Mouse (Mus musculus) macrophage (primary cell): ENCODE results near the gene Cpox. TPM values are rescaled to one million over a fixed set of nuclear protein-coding genes. Genes with fewer than 3 reads are reported as not detected.

Experiments used
- H3K27ac ChIP-seq: fragments of 350-480 bp; formaldehyde crosslinking; 2 replicates; pipeline ENCODE4 v1.9.0; 2021
- H3K36me3 ChIP-seq: fragments of 350-480 bp; formaldehyde crosslinking; 2 replicates; pipeline ENCODE4 v1.9.0; 2021; ENCODE audit errors: inconsistent target
- H3K4me3 ChIP-seq: fragments of 350-480 bp; formaldehyde crosslinking; 2 replicates; pipeline ENCODE4 v1.9.0; 2021; ENCODE audit errors: inconsistent target
- H3K79me2 ChIP-seq: fragments of 350-480 bp; formaldehyde crosslinking; 2 replicates; pipeline ENCODE4 v1.9.0; 2021; ENCODE audit errors: inconsistent target
- WGBS: methylation state at CpG from one replicate; pipeline ENCODE4 v1.1.7; 2026; ENCODE audit warnings: inconsistent platforms; ENCODE audit not compliant: missing documents; 5-methylcytosine and 5-hydroxymethylcytosine counted together
- polyA plus RNA-seq: library from polyadenylated mRNA; stranded (reverse); fragments of 250-400 nt; gene quantifications from 3 replicates; pipeline ENCODE4 v1.2.4, GENCODE M21; 2018; ENCODE audit warnings: inconsistent platforms

Cpox gene
- polyA plus RNA-seq, 1 experiment from 2014 or later: 9.6 TPM

DNA sequence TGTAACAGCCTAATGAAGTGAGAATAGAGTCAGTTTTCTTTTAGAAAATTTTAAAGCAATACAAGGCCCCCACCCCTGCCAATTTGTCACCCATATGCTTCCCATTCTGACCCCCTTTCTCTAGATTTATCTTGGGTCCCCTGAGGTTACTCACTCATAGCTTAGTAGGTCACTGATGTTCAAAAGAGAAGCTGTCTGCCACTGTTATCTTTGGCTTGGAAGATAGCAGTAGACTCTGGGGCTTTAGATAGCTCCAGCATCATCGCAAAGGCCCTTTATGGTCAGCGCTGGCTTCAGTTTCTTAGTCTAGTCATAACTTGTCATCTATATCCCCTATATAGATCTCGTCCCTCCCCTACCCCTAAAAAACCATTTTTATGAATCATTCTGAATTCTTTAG is 6.5 kb downstream of the Cpox start:
- Histone ChIP-seq H3K27ac (no peak overlapping the region), H3K36me3 (peaks cover 16% of the 10 kb centered on the region; the same call in 1 of the 2 replicates), H3K4me3 (no peak overlapping the region), H3K79me2 (no peaks in the 10 kb centered on the region)
- 90% methylated on average over 3 of the region's 3 CpGs for WGBS

DNA sequence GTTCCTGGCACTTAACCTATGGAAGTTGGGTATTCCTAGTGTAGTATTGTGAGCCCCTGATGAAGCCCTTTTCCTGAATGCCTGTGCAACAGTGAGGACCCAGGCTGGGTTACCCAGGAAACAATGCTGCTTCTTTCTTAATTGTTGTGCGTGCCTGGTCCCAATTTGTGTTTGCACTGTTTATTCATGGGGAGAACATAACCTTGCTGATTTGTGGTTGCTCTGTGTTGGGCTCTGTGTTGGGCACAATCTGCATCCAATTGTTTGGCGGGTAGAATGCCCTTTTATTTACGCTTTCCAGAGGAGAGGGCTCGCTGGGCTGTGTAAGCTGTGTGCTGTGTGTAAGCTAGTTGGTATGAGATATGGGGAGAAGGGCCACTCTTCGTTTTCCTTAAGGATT is 7.4 kb downstream of the Cpox start:
- 95% methylated on average over 5 of the region's 5 CpGs for WGBS
- H3K79me2 ChIP-seq: no peaks in the 10 kb centered on the region
- H3K4me3 ChIP-seq: no peak overlapping the region
- H3K27ac ChIP-seq: no peak overlapping the region
- peaks cover 16% of the 10 kb centered on the region; the same call in 1 of the 2 replicates for H3K36me3 ChIP-seq

DNA sequence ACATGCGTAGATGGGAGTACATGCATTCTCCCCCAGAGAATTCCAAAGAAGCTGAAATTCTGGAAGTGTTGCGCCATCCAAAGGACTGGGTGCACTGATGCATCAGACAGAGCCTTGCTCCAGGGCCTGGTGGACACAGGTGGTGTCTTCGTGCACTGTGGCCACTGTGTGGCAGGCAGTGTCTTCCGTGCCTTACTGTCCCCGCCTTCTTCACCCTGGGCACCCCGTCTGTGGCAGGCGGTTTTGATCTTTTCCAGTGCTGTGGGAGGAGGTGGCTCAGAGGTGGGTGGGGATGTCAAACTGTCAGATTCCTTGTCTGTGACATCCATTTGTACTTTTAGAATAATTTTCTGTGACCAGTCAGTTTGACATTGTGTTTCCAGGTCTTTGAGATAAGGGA is 8.6 kb downstream of the Cpox start:
- H3K27ac ChIP-seq: no peak overlapping the region
- peaks cover 16% of the 10 kb centered on the region; the same call in 1 of the 2 replicates for H3K36me3 ChIP-seq
- H3K4me3 ChIP-seq: no peak overlapping the region
- no peaks in the 10 kb centered on the region for H3K79me2 ChIP-seq
- WGBS: 90% methylated on average over 7 of the region's 7 CpGs

DNA sequence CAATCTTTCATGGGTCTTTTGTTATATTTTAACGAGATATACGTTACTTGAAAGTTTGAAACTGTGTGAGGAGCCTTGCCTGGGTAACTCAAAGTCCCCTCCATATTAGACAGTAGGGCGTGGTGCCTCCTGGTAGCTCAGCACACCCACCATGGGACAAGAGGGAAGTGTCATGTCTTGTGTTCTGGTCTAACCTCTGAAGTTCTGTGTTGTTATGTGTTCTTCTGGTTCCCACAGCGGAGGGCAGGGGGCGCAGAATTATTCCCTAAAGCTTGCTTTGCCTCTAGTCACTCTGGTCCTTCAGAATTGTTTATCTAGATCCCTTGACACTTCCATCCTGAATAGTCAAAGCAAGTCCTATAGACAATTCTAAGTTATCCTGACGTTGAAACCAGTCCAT is 12.0 kb downstream of the Cpox start:
- H3K27ac ChIP-seq: no peak overlapping the region
- 94% methylated on average over 6 of the region's 6 CpGs for WGBS
- no peaks in the 10 kb centered on the region for H3K36me3 ChIP-seq
- no peak overlapping the region for H3K4me3 ChIP-seq
- H3K79me2 ChIP-seq: no peaks in the 10 kb centered on the region

DNA sequence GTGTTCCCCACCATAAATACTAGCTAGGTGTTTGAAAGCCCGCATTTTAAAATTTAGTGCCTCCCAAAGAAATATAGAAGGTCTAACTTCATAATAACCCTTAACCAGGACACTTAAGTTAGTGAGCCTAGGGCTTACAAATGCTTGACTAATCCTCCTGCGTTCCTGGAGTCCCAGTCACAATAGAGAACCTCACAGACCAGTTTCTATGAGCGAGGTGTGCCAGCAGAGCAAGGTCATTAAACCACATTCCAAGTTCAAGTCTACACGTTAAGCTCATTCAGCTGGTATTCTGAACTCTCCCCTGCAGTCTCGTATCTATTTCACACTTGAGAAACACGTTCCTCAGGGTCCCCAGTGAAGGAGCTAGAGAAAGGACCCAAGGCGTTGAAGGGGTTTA is 12.8 kb downstream of the Cpox start:
- no peaks in the 10 kb centered on the region for H3K79me2 ChIP-seq
- no peak overlapping the region for H3K27ac ChIP-seq
- no peaks in the 10 kb centered on the region for H3K36me3 ChIP-seq
- 94% methylated on average over 7 of the region's 7 CpGs for WGBS
- no peak overlapping the region for H3K4me3 ChIP-seq

DNA sequence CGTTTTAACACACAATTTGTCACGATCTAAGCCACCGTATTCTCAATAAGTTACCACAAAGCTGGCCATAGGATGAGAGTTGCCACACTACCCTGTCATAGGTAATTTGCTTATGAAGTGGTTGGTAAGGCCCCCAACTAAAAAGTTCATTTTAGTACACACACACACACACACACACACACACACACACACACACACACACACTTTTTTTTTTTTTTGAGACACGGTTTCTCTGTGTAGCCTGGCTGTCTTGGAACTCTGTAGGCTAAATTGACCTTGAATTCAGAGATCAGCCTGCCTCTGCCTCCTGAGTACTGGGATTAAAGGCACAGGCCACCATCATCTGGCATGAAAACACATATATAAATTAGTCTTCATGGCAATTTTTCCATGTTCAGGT is 13.8 kb downstream of the Cpox start:
- H3K27ac ChIP-seq: no peak overlapping the region
- no peaks in the 10 kb centered on the region for H3K36me3 ChIP-seq
- 91% methylated on average over 4 of the region's 4 CpGs for WGBS
- no peaks in the 10 kb centered on the region for H3K79me2 ChIP-seq
- H3K4me3 ChIP-seq: no peak overlapping the region

DNA sequence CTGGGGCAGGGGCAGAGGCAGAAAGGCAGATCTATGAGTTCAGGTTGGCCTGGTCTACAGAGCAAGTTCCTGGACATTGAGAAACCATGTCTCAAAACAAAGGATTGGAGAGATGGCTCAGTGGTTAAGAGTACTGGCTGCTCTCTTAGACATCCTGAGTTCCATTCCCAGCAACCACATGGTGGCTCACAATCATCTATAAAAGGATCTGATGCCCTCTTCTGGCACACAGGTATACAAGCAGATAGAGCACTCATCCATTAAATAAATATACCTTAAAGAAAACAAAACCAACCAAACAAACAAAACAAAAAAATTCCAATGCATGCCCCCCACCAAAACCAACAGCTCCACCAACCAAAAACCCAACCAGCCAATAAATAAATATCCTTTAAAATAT is 14.4 kb downstream of the Cpox start:
- no peak overlapping the region for H3K4me3 ChIP-seq
- no peak overlapping the region for H3K27ac ChIP-seq
- no peaks in the 10 kb centered on the region for H3K79me2 ChIP-seq

DNA sequence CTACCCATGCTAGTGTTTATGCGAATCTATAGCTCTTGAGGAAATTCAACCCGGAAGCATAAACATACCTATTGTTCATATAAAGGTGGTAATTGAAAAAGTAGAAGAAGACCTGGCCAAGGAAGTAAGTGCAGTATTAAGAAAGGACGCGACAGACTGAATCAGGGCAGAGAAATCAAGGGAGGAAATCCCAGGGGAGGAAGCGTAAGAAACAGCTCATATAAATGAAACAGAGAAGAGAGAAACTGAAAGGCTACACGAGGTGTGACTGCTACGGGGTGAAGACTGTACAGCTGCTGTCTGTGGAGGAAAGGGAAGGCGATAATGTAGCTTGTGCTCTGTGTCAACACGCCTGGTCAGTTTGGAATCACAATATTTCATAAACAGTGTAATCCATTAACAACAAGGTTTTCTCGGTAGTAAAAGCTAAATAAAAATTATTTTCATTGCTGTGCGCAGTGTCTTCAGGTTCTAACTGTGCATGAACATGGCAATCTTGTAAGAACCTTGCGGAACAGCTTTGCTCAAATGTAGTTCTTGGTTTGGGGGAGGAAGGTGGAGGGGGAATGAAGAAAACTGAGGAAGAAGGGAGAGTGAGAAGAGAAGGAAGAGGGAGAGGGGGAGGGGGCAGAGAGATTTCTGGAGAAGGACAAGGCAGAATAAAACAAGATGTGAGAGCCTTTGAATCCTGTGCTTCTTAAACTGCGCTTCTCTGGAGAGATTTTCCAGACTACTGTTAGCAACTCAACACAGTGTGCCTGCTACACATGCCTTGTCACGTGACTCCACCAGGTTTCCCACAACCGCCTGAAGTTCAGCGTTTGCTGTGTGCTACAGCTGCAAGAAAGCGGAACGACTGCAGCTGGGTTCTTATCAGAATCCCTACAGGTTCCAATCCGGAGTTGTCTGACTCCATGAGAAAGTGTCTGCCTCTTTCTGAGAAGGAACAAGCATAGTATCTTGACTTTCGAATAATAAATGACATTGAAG is 15.8 kb downstream of the Cpox start:
- 29% methylated on average over 20 of the region's 20 CpGs for WGBS
- Histone ChIP-seq H3K27ac (no peak overlapping the region), H3K79me2 (no peaks in the 10 kb centered on the region), H3K4me3 (peak overlapping the region; percentile 3; the same call in 1 of the 2 replicates), H3K36me3 (no peaks in the 10 kb centered on the region)

More for the DNA sequence above, 14.4 kb downstream of the Cpox start:
- no peaks in the 10 kb centered on the region for H3K36me3 ChIP-seq

DNA sequence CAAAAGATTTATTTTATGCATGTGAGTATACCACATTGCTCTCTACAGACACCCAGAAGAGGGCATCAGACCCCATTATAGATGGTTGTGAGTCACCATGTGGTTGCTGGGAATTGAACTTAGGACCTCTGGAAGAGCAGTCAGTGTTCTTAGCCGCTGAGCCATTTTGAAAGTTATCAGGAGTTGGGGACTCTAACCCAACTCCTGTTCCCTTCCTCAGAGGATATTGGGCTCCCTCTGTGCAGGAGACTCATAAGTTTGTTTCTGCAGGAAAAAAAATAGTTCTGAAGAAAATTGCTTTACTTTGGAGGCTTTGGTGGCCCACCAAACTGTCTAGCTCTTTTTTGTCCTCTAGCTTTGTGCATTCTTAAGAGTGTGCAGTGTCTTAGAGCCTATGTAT is 18.4 kb downstream of the Cpox start:
- Histone ChIP-seq H3K79me2 (no peaks in the 10 kb centered on the region), H3K27ac (no peak overlapping the region), H3K36me3 (no peaks in the 10 kb centered on the region), H3K4me3 (no peak overlapping the region)
- WGBS: 100% methylated on average over 1 of the region's 1 CpGs

DNA sequence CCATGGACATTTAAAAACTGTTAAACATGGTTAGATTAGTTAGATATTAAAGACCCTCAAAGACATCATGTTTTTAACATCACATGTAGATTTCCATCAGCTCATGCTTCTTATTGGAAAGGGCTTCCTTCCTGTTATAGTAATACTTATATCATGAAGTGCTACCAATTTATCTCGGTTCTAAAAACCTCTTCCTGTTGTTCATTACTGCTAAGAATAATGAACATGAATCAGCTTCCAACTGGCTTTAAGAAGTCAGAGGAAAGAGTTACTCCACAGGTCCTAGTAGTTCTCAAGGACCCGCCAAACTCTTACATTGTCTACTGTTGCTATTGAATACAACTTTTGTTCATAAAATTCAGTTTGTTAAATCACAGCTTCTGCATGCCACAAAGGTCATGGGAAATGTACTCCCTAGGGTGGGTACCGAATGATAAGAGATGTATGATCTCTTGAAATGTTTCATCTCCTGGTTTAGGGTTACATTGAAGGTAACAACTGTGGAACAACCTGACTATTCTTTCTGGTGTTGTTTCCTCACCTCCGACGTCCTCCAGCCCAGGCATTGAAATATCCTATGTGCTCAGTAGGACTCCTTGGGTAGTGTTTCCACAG is 19.6 kb downstream of the Cpox start:
- WGBS: 58% methylated on average over 5 of the region's 5 CpGs
- no peak overlapping the region for H3K27ac ChIP-seq
- H3K79me2 ChIP-seq: no peaks in the 10 kb centered on the region
- no peaks in the 10 kb centered on the region for H3K36me3 ChIP-seq
- no peak overlapping the region for H3K4me3 ChIP-seq

DNA sequence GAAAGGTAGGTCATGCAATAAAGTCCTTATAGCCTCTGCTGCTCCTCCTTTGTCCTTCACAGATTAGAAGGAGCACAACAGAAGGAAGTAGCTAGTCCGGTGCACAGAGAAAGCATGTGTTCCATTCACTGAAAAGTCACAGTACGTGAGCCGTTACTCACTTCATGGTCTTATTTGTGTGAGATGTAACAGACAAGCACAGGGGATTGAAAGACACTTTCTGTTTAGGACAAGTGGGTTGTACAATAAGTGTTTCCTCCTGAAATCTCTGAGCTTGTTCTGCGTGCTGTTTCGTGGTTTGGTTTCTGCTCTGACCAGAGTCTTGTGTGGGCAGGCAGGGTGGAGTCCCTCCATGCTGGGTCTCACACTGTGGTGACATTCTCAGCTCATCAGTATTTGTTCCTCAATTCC is 20.2 kb downstream of the Cpox start:
- H3K36me3 ChIP-seq: no peaks in the 10 kb centered on the region
- H3K4me3 ChIP-seq: no peak overlapping the region; the same call in 1 of the 2 replicates
- no peaks in the 10 kb centered on the region for H3K79me2 ChIP-seq
- WGBS: 6% methylated on average over 5 of the region's 5 CpGs
- H3K27ac ChIP-seq: no peak overlapping the region

DNA sequence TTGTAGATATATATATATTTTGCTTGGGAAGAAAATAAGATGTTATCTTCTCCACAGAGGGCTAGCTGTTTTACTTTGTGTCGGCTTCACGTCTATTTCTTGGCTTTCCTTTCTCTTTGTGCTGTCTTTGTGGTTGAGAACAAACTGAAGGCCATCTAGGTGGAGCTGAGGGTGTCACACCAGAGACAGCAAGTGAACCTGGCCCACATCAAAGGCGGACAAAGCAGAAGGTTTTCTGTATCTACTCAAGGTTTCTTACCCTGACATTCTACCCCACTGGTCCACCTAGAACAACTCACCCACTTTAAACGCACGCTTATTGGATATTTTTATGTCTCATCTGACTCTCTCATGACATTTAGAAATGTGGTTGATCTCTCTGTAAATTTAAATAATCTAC is 24.0 kb downstream of the Cpox start:
- Histone ChIP-seq H3K27ac (no peak overlapping the region), H3K4me3 (no peak overlapping the region), H3K79me2 (no peaks in the 10 kb centered on the region), H3K36me3 (no peaks in the 10 kb centered on the region)
- WGBS: 87% methylated on average over 5 of the region's 5 CpGs

DNA sequence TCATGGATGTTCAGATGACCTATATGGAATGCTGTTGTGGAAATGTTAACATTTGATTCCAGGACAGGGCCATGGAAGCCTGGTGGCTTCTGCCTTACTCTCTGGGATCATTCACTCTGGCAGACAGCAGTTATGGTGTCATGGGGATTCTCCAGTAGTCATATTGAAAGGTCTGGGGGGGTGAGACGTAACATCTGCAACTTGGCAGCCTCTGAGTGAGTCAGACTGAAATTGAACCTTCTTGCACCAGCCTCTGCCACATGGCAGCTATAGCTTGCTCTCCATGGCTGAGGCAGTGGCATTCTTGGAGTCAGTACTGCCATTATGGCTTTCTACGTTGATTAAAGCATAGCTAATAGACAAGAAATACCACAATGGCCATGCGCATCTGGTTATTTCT is 26.7 kb downstream of the Cpox start:
- Histone ChIP-seq H3K79me2 (no peaks in the 10 kb centered on the region), H3K36me3 (no peaks in the 10 kb centered on the region), H3K27ac (no peak overlapping the region), H3K4me3 (no peak overlapping the region)
- WGBS: 92% methylated on average over 3 of the region's 3 CpGs

DNA sequence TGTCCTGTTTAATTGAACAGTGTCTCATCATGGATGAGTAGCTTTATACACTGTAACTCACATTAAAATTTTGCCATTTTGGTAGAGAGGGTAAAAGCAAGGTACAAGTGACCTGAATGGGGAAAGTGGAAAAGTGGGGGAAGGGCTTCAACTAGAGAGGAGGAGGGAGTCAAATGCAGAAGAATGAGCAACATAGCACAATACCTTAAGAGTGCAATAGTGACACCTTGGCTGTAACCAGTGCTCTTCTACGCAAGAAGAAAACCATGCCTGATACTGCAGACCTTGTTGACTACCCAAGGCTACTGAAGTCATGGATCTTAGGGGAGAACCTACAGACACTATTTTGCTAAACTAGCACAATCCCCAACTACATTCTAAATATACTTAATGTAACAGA is 27.2 kb downstream of the Cpox start:
- Histone ChIP-seq H3K36me3 (no peaks in the 10 kb centered on the region), H3K4me3 (no peak overlapping the region), H3K79me2 (no peaks in the 10 kb centered on the region), H3K27ac (no peak overlapping the region)
- WGBS: 100% methylated on average over 1 of the region's 1 CpGs

DNA sequence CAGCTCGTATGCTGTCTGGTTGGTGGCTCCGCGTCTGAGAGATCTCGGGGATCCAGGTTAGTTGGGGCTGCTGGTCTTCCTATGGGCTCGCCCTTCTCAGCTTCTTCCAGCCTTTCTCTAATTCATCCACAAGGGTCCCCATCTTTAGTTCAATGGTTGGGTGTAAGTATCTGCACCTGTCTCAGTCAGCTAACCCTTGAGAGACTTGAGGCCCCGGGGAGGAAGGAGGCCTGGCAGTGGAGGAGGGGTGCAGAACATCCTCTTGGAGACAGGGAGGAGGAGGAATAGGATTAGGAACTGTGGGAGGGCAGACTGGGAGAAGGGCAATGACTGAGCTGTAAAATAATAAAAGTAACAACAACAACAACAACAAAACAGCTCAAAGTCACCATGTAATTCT is 30.1 kb downstream of the Cpox start:
- Histone ChIP-seq H3K36me3 (no peaks in the 10 kb centered on the region), H3K4me3 (no peak overlapping the region), H3K27ac (no peak overlapping the region), H3K79me2 (no peaks in the 10 kb centered on the region)
- WGBS: 93% methylated on average over 6 of the region's 6 CpGs
